Mouse (Mus musculus): ENCODE measurements at regions not wholly inside any gene's neighbourhood (a gene's known extent, or its start where the extent isn't known, plus 50 kb on each side); places are given as distances from the start of the nearest gene placed in this dataset.

DNA sequence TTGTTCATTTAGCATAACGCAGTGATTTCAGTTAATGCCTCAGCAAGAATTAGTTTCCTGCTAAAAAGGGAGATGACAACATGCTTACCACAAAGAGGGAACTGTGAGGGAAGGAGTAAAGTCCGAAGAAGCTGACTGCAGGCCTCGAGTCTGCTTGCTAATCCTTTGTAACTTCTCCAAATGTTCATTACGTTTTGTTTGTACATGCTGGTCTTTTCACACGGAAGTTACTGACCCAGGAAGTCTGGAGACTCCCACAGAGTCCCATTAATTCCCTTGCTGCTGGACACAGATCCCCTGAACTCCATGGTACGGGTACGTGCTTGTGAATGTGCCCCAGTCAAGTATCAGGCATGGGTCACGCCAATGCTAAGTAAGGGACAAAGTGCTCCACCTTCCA is 415.9 kb downstream of the Gja1 start:
- TF ChIP-seq CTCF (IDR thresholded peaks at IDR 0.05; ENCODE audit: low read depth, low read length) (no peak), POLR2A (IDR thresholded peaks at IDR 0.05; ENCODE audit: insufficient read depth, low read length) (no peak)

Data from ES-Bruce4 (cell line).